Mouse (Mus musculus): ENCODE measurements around the gene Ctsq. TPM values are rescaled to one million over a fixed set of nuclear protein-coding genes. Genes with fewer than 3 reads are reported as not detected.

The Ctsq gene
- not detected in 2 replicates for polyA plus RNA-seq (2021; fragmentation: Nextera tagmentation)
- long read RNA-seq, experiment 1, result 0 reads
- long read RNA-seq, experiment 2, result 0 reads

GRCm38 (mm10) chr13:61040531-61040930 is at the start of gene Ctsq:
Gene Ctsq, minus strand, starts transcription at chr13:61040631.

DNA sequence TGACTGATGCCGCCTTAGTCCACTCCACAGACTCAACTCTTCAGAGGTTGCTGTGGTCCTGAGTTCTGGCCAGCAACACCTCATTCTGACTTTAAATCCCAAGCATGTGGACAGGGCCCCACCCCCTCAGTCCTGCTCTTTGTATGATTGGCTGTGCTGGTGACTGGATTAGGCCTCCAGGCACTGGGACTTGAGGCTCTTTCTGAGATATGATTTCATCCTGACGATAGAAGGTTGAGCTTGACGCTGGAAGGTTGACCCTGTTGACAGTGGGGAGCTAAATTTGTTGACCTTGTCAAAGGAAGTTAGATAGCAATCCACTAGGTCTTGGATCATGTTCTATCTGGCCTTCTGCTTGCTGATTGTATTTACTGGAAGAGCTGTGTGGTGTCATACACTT is 34.6 kb downstream of the Ctsq start, which contains the start of gene Ctsj:
Gene Ctsj (minus strand): TSS at position 101 of the 400 bp plus-strand sequence.

Other genes starting within 250 kb of the Ctsq start
- not detected in 2 replicates for gene Ctsll3, start 237.8 kb downstream of the Ctsq start, polyA plus RNA-seq (2021; fragmentation: Nextera tagmentation)
- gene 4930486L24Rik, start 176.2 kb downstream of the Ctsq start, polyA plus RNA-seq (2021; fragmentation: Nextera tagmentation), result not detected in 2 replicates
- 0.15 and 0.24 TPM in 2 replicates for gene Gm49392, start 143.7 kb downstream of the Ctsq start, polyA plus RNA-seq (2021; fragmentation: Nextera tagmentation)
- 0.77 and 0.85 TPM in 2 replicates for gene Ctla2b, start 143.2 kb downstream of the Ctsq start, polyA plus RNA-seq (2021; fragmentation: Nextera tagmentation)
- not detected in 2 replicates for gene Tpbpb, start 135.8 kb downstream of the Ctsq start, polyA plus RNA-seq (2021; fragmentation: Nextera tagmentation)
- not detected in 2 replicates for gene Gm49393, start 105.0 kb downstream of the Ctsq start, polyA plus RNA-seq (2021; fragmentation: Nextera tagmentation)
- 0.55 and 0.75 TPM in 2 replicates for gene Gm49391, start 104.1 kb downstream of the Ctsq start, polyA plus RNA-seq (2021; fragmentation: Nextera tagmentation)
- 12.4 and 14.9 TPM in 2 replicates for gene Ctla2a, start 104.0 kb downstream of the Ctsq start, polyA plus RNA-seq (2021; fragmentation: Nextera tagmentation)
- not detected in 2 replicates for gene Tpbpa, start 98.6 kb downstream of the Ctsq start, polyA plus RNA-seq (2021; fragmentation: Nextera tagmentation)
- gene Ctsj, start 34.7 kb downstream of the Ctsq start, polyA plus RNA-seq (2021; fragmentation: Nextera tagmentation), result not detected in 2 replicates
- not detected in 2 replicates for gene Ctsr, start 123.6 kb upstream of the Ctsq start, polyA plus RNA-seq (2021; fragmentation: Nextera tagmentation)
- gene Cts6, start 162.8 kb upstream of the Ctsq start, polyA plus RNA-seq (2021; fragmentation: Nextera tagmentation), result not detected in 2 replicates
- gene Cts8, start 214.7 kb upstream of the Ctsq start, polyA plus RNA-seq (2021; fragmentation: Nextera tagmentation), result not detected in 2 replicates
- not detected in 2 replicates for gene Gm49398, start 248.2 kb upstream of the Ctsq start, polyA plus RNA-seq (2021; fragmentation: Nextera tagmentation)

All from left cerebral cortex, adult 6 months (tissue).